Mouse (Mus musculus): ENCODE data around the gene Triap1. TPM values are rescaled to one million over a fixed set of nuclear protein-coding genes. Genes with fewer than 3 reads are reported as not detected.

The Triap1 gene
- polyA plus RNA-seq, 1 experiment from 2014 or later = 49.6 TPM

DNA sequence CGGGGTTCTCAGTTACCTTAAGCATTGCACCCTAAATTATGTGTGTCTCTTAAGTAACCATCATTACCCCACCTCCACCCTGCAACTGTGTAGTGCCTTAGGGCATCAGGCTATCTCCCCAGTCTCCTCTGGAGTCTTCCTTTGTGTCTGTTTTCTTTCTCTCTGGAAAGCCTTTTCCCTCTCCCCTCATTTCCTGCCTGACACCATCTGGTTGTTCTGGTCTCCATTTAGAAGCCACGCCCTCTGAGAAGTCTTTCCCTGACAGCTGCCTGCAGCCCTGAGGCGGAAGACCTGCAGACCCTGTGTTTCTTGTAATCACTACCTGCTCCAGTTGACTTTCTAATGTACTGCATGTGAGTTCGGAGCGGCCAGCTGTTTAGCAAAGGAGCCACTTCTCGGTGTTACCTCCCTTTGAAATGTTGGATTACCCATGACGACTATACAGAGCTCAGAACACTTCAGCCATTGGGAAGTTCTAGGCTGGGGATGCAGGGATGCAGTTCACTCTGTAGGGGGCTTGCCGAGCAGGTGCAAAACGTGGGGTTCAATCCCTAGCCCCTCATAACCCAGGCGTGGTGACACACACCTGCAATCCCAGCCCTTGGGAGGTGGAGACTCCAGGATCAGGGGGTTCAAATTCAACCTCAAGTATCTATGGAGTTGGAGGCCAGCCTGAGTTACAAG, 23.2 kb upstream of the Triap1 start:
- ATAC-seq (replicated peaks) = 0 out of 2 replicates have a peak, but pooled peaks have one; percentile 25
- H3K27ac ChIP-seq = peak overlapping the region; percentile 67
- WGBS = 8% methylated on average over 10 of the region's 10 CpGs

GRCm38 (mm10) chr5:115319004-115319940, 21.8 kb upstream of the Triap1 start:
- WGBS = under 1% methylated on average over 22 of the region's 22 CpGs
- H3K9ac ChIP-seq = peak overlapping the region; percentile 28; the same call in 1 of the 2 replicates

More for the DNA sequence above, 23.2 kb upstream of the Triap1 start:
- no peak overlapping the region for H3K4me3 ChIP-seq
- no peak overlapping the region for H3K9ac ChIP-seq
- no peaks in the 10 kb centered on the region for H3K27me3 ChIP-seq (replicated peaks)
- H3K4me1 ChIP-seq = peaks cover 32% of the 10 kb centered on the region
- H3K9me3 ChIP-seq = no peaks in the 10 kb centered on the region
- no peak overlapping the region for H3K4me2 ChIP-seq
- H3K36me3 ChIP-seq (replicated peaks) = no peaks in the 10 kb centered on the region

GRCm38 (mm10) chr5:115326256-115326831, 14.7 kb upstream of the Triap1 start:
- peak; percentile 63 for ATAC-seq (replicated peaks)
- Histone ChIP-seq H3K36me3 (replicated peaks) (peaks cover 15% of the 10 kb centered on the region), H3K4me3 (peak overlapping the region; percentile 96), H3K27ac (peak overlapping the region; percentile 91), H3K9ac (peak overlapping the region; percentile 94), H3K9me3 (no peaks in the 10 kb centered on the region), H3K4me2 (peak overlapping the region; percentile 88), H3K27me3 (replicated peaks) (no peaks in the 10 kb centered on the region), H3K4me1 (peaks cover 33% of the 10 kb centered on the region)
- WGBS = 30% methylated on average over 11 of the region's 11 CpGs

More at GRCm38 (mm10) chr5:115319004-115319940, 21.8 kb upstream of the Triap1 start:
- Histone ChIP-seq H3K27ac (peak overlapping the region; percentile 61), H3K36me3 (replicated peaks) (no peaks in the 10 kb centered on the region), H3K27me3 (replicated peaks) (no peaks in the 10 kb centered on the region), H3K4me3 (peak overlapping the region; percentile 34), H3K4me1 (peaks cover 32% of the 10 kb centered on the region), H3K4me2 (peak overlapping the region; percentile 66), H3K9me3 (no peaks in the 10 kb centered on the region)
- ATAC-seq (replicated peaks) = peak; percentile 70

DNA sequence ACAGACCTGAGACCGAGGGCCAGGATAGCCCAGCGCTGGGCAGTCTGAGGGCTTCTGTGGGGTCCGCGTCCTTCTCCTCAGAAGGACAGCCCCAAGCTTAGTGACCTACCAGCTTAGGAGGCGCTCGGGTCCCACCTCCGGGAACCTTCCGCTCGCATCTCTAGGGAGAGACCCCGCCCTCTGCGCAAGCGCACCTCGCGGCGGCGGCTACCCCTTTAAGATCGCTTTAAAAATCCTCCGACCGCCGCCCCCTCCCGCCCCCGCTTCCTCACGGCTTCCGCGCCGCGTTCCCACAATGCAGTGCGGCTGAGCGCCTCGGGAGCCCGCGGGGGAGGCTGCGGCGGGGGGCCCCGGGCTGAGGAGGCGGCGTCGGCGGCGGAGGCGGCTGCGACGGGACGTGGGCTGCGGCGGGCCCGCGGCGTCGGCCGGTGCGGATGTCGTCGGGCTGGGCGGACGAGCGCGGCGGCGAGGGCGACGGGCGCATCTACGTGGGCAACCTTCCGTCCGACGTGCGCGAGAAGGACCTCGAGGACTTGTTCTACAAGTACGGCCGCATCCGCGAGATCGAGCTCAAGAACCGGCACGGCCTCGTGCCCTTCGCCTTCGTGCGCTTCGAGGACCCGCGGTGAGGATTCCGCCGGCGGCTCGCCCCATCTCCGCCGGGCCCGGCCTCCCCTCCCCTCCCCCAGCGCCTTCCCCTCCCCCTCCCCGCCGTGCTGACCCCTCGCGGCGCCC, 14.0 kb upstream of the Triap1 start, which contains the start of gene Srsf9:
Gene Srsf9, plus strand, starts transcription at position 303 of the 735 bp plus-strand sequence.
- H3K9me3 ChIP-seq = no peaks in the 10 kb centered on the region
- peak within 1 kb of the TSS; percentile 88 for H3K4me2 ChIP-seq
- no peaks in the 10 kb centered on the region for H3K27me3 ChIP-seq (replicated peaks)
- H3K36me3 ChIP-seq (replicated peaks) = peaks cover 22% of the 10 kb centered on the region
- peak within 1 kb of the TSS; percentile 91 for H3K27ac ChIP-seq
- under 1% methylated on average over 86 of the region's 97 CpGs for WGBS
- ATAC-seq (replicated peaks) = peak; percentile 92
- peaks cover 33% of the 10 kb centered on the region for H3K4me1 ChIP-seq
- H3K4me3 ChIP-seq = peak within 1 kb of the TSS; percentile 96
- peak within 1 kb of the TSS; percentile 94 for H3K9ac ChIP-seq

- Histone ChIP-seq H3K27me3 (replicated peaks) (no peaks in the 10 kb centered on the region), H3K9me3 (no peaks in the 10 kb centered on the region), H3K4me3 (peak overlapping the region; percentile 96), H3K27ac (peak overlapping the region; percentile 91), H3K36me3 (replicated peaks) (peaks cover 29% of the 10 kb centered on the region), H3K4me1 (peaks cover 33% of the 10 kb centered on the region), H3K9ac (peak overlapping the region; percentile 94), H3K4me2 (peak overlapping the region; percentile 88)
- under 1% methylated on average over 55 of the region's 55 CpGs for WGBS
- ATAC-seq (replicated peaks) = peak; percentile 32; the same call in 1 of the 2 replicates
These were observed 13.1 kb upstream of the Triap1 start for GRCm38 (mm10) chr5:115327610-115328548.

DNA sequence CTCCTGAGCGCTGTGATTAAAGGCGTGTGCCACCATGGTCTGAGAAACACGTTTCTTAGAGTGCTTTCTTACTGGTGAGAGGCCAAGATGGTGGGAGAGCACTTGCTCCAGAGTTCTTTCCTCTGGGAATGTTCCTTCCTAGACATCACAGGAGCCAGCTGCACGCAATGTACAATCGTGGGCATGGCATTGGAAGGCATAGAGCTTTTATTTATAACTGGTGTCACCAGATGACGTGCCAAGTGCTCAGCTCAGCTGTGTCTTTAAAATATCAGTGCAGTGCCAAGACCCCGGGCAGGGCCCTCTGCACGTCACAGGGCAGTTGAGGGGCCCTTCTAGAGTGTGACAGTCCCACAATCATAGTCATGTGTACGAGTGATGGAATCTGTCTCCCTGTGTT, 10.1 kb upstream of the Triap1 start:
- Histone ChIP-seq H3K9ac (no peak overlapping the region), H3K27me3 (replicated peaks) (no peaks in the 10 kb centered on the region), H3K36me3 (replicated peaks) (peaks cover 59% of the 10 kb centered on the region)

DNA sequence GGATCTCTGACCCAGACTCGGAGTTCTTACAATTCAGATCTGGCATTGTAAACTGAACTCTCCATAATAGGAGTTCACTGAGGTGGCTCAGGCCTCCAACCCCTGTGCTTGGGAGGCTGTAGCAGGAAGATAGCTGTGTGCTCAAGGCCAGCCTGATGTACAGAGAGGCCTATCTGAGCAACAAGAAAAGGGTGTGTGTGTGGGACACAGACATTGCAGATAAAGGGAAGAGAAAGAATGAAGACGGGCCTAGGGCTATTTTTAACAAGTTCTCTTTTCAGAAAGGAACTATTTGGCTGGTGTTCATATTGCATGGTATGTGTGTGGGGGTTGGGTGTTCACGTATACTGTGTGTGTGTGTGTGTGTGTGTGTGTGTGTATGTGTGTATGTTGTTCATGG, 7.4 kb upstream of the Triap1 start:
- H3K27ac ChIP-seq = no peak overlapping the region
- H3K9ac ChIP-seq = no peak overlapping the region
- peaks cover 17% of the 10 kb centered on the region for H3K4me1 ChIP-seq
- WGBS = 90% methylated on average over 3 of the region's 3 CpGs
- H3K4me3 ChIP-seq = no peak overlapping the region
- ATAC-seq (replicated peaks) = no peak
- no peak overlapping the region for H3K4me2 ChIP-seq
- H3K36me3 ChIP-seq (replicated peaks) = peaks cover 60% of the 10 kb centered on the region
- H3K27me3 ChIP-seq (replicated peaks) = no peaks in the 10 kb centered on the region
- no peaks in the 10 kb centered on the region for H3K9me3 ChIP-seq

More for the DNA sequence above, 10.1 kb upstream of the Triap1 start:
- Histone ChIP-seq H3K4me1 (peaks cover 28% of the 10 kb centered on the region), H3K27ac (no peak overlapping the region), H3K4me2 (no peak overlapping the region), H3K4me3 (no peak overlapping the region), H3K9me3 (no peaks in the 10 kb centered on the region)
- ATAC-seq (replicated peaks) = no peak
- 87% methylated on average over 9 of the region's 9 CpGs for WGBS

DNA sequence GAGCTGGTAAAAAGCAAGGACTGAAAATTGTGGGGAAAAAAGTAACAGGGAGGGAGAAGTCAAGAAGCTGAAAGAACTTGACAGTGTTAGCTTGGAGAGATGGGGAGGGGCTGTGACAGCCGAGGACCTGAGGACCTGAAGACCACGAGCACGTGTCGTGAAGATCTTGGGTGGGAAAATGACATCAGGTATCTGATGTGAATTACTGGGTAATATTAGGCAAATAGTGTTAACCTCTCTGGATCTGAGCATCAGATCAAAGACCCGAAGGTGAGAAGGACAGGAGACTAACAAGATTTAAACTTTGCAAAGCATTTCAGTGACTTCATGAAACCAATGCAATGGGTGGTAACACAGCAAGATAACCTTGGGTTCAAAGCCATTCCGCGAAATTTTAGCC, 1.0 kb upstream of the Triap1 start:
- no peaks in the 10 kb centered on the region for H3K27me3 ChIP-seq (replicated peaks)

GRCm38 (mm10) chr5:115341314-115342165, 515 bp downstream of the Triap1 start:
- H3K36me3 ChIP-seq (replicated peaks) = peaks cover 32% of the 10 kb centered on the region
- H3K9ac ChIP-seq = peak overlapping the region; percentile 85
- no peaks in the 10 kb centered on the region for H3K27me3 ChIP-seq (replicated peaks)
- 13% methylated on average over 36 of the region's 36 CpGs for WGBS
- peak overlapping the region; percentile 87 for H3K27ac ChIP-seq
- H3K4me3 ChIP-seq = peak overlapping the region; percentile 70
- peaks cover 31% of the 10 kb centered on the region for H3K4me1 ChIP-seq
- peak overlapping the region; percentile 67 for H3K4me2 ChIP-seq
- no peaks in the 10 kb centered on the region for H3K9me3 ChIP-seq
- peak; percentile 13 for ATAC-seq (replicated peaks)

More for the DNA sequence above, 1.0 kb upstream of the Triap1 start:
- ATAC-seq (replicated peaks) = no peak
- Histone ChIP-seq H3K4me1 (peaks cover 26% of the 10 kb centered on the region), H3K9ac (peak overlapping the region; percentile 85; the same call in 1 of the 2 replicates), H3K4me3 (peak overlapping the region; percentile 70), H3K27ac (no peak overlapping the region), H3K36me3 (replicated peaks) (peaks cover 37% of the 10 kb centered on the region), H3K9me3 (no peaks in the 10 kb centered on the region), H3K4me2 (peak overlapping the region; percentile 67)
- 28% methylated on average over 7 of the region's 7 CpGs for WGBS

DNA sequence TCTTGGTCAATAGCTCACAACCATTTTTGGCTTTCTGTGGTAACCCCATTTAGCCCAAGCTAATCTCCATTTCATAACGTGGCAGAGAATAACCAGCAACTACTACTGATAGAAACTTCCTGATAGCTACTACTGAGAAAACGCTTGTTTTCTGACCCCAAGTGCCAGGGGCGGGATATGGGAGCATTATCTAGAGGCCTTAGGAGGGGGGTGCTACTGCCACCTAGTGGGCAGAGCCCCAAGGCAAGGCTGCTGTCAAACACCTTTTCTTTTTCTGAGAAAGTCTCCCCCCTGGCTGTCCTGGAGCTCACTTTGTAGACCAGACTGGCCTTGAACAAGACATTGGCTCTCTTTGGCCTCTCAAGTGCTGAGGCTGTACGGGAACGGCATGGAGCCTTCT, 6.5 kb downstream of the Triap1 start:
- Histone ChIP-seq H3K36me3 (replicated peaks) (peaks cover 29% of the 10 kb centered on the region), H3K4me1 (peaks cover 27% of the 10 kb centered on the region), H3K4me2 (peak overlapping the region; percentile 86), H3K4me3 (peak overlapping the region; percentile 88), H3K9me3 (no peaks in the 10 kb centered on the region), H3K27ac (no peak overlapping the region), H3K27me3 (replicated peaks) (no peaks in the 10 kb centered on the region), H3K9ac (peak overlapping the region; percentile 79; the same call in 1 of the 2 replicates)
- 3% methylated on average over 5 of the region's 5 CpGs for WGBS
- ATAC-seq (replicated peaks) = no peak
